Mouse (Mus musculus): ENCODE measurements around the gene Acaca. TPM values are rescaled to one million over a fixed set of nuclear protein-coding genes. Genes with fewer than 3 reads are reported as not detected.
A peak's percentile ranks its signal among the peaks of the same experiment; 100 is the strongest.

Acaca gene
- total RNA-seq, 2 experiments from 2014 or later: 113 to 129 TPM

DNA sequence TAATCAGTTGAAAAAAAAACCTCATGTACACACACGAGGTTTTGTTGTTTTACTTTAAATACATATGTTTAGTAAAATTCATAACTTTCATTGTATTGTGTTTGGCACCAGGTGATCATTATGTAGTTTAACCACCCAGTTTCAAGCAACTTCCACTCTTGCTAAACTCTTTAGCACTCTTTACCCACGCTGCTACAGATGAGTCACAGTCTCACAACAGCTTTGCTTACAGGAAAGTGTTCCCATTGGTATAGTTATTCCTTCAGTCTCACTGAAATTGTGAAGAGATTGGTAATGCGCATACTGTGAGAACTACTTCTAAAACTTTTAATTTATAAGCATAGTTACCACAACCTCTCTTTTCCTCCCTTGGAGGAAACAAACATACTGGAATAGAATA, 65.3 kb downstream of the Acaca start:
- no peak for DNase-seq (ENCODE audit: extremely low spot score in 1 of 2, low spot score in 2 of 2)
- intact Hi-C loops (cut with DNase I): no loop called here

DNA sequence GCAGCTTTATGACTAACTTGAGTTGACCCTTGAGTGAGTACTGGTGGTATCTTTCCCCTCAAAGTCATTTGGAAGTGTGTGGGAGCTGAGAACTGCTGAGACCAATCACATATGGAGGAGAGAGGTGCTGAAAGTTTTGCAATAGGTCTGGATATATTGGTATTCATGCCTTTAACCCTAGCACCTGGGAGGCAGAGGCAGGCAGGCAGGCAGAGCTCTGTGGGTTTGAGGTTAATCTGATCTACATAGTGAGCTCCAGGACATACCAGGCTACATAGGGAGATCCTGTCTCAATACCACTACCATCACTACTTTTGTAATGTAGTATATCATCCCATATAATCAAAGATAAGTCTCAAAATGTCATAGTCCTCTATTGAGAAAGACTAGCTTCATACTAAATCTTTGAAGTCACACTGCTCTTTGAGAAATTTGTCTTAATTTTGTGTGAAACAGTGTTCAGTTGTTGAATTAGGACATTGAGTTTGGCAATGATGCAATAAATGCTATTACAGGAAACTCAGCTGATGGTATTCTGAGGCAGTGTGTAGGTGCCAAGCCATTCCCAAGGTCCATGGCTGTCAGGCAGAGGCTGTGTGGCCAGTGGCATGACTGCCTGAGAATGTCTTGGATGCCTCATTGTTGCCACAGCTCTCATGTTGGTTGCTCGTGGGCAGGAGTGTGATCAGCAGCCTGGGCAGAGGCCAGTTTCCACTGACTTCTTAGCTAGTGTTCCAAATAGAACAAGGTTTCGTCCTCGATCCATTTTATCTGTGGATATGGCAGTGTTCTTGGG, 68.3 kb downstream of the Acaca start:
- intact Hi-C loops (cut with DNase I): no loop called here
- no peak for DNase-seq (ENCODE audit: extremely low spot score in 1 of 2, low spot score in 2 of 2)

GRCm38 (mm10) chr11:84205776-84206175, 76.3 kb downstream of the Acaca start:
- DNase-seq (ENCODE audit: extremely low spot score in 1 of 2, low spot score in 2 of 2): no peak
- intact Hi-C loops (cut with DNase I): no loop called here

DNA sequence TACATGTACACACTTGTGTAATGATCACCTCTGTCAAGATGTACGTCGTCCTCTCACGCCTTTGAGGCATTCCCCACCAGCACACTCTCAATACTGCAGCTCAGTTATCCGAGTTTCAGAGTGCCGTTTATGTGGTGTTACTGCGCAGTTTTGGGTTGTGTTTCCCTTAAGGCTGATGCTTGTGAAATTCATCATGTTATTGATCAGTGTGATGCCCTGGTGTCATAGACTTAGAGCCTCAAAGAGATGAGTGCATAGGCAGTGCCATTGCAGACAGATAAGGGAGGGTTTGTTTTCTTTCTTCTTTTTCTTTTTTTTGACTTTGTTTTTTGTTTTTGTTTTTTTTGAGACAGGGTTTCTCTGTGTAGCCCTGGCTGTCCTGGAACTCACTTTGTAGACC, 81.4 kb downstream of the Acaca start:
- intact Hi-C loops (cut with DNase I): no loop called here
- no peak for DNase-seq (ENCODE audit: extremely low spot score in 1 of 2, low spot score in 2 of 2)

DNA sequence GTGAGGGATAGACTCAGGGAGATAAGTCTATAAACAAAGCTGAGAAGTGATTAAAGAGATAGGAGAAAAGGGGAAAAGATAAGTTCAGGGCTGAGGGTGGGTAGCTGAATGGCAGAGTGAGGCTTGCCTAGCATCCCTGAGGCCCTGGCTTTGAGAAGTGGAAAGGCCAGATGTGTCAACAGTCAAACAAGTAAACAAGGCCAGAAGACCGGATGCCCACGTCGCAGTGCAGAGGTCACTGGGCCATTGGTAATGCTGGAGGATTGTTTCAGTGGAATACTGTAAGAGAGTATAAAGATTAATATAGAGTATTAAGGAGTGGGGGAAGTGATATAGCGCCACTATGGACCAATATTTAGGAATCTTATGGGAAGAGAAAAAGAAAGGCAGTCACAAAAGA, 89.5 kb downstream of the Acaca start:
- no peak for DNase-seq (ENCODE audit: extremely low spot score in 1 of 2, low spot score in 2 of 2)
- intact Hi-C loops (cut with DNase I): no loop called here

GRCm38 (mm10) chr11:84243562-84243961, 114.1 kb downstream of the Acaca start:
- intact Hi-C loops (cut with DNase I): no loop called here
- peak; percentile 9 to 46 for DNase-seq (ENCODE audit: extremely low spot score in 1 of 2, low spot score in 2 of 2)

GRCm38 (mm10) chr11:84247370-84247769, 117.9 kb downstream of the Acaca start:
- intact Hi-C loops (cut with DNase I): no loop called here
- no peak for DNase-seq (ENCODE audit: extremely low spot score in 1 of 2, low spot score in 2 of 2)

DNA sequence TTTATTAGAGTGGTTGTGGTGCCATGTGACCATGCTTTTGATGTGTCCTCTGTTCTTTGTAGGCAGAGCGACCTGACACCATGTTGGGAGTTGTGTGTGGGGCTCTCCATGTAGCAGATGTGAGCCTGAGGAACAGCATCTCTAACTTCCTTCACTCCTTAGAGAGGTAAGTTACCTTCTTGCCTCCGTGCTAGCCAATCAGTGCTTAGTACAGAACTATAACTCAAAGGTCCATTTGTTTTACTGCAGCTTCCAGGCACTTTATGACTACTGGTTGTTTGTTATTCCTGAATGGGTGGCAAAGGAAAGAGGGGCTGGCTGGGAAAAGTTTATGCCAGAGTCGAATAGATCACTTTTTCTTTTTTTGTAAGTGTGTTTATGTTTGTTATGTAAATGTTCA, 121.7 kb downstream of the Acaca start:
- DNase-seq (ENCODE audit: extremely low spot score in 1 of 2, low spot score in 2 of 2): no peak
- intact Hi-C loops (cut with DNase I): no loop called here

- intact Hi-C loops (cut with DNase I): no loop called here
- no peak for DNase-seq (ENCODE audit: extremely low spot score in 1 of 2, low spot score in 2 of 2)
Observed at GRCm38 (mm10) chr11:84252425-84252824, 123.0 kb downstream of the Acaca start.

GRCm38 (mm10) chr11:84255879-84256278, 126.4 kb downstream of the Acaca start:
- no peak for DNase-seq (ENCODE audit: extremely low spot score in 1 of 2, low spot score in 2 of 2)
- intact Hi-C loops (cut with DNase I): no loop called here

DNA sequence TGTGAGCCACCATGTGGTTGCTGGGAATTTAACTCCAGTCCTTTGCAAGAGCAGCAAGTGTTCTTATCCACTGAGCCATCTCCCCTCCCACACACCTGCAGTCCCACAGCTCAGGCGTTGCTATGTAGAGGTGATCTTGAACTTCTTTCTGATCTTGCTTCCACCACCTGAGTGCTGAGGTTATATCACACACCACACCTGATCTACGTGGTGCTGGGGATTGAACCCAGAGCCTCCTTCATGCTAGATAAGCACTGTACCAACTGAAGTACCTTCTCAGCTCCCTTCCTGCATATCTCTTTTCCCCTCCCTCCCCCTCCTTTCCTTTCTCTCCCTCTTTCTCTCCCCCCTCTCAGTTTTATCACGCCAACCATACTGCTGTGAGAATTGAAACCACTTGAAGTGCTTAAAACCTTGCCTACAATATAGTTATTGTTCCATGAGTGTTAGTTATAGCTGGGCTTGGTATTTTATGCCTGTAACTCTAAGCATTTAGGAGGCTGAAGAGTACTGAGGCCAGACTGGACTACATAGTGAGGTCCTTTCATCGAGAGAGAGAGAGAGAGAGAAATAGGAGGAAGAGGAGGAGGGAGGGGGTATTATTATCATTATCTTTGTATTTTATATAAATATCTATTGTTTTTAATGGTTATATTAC, 128.7 kb downstream of the Acaca start:
- intact Hi-C loops (cut with DNase I): no loop called here
- DNase-seq (ENCODE audit: extremely low spot score in 1 of 2, low spot score in 2 of 2): no peak

DNA sequence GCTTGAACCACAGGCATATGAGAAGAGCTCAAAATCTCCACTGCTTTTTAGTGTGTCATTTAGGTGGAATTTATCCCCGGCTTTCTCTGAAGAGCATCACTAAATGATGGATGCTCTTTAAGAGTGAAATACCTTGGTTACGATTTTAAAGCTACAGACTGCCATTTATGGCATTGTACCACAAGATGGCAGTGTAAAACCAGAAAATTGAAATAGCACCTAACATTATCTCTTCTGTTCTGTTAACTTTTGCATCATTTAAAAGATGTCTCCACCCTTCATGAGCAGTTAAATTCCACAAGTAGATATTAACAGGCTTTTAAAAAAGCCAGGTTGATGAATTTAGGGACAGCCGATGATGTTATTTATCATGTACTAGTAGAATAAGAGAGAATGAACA, 135.0 kb downstream of the Acaca start:
- DNase-seq (ENCODE audit: extremely low spot score in 1 of 2, low spot score in 2 of 2): peak in 1 of 2 experiments; percentile 22
- intact Hi-C loops (cut with DNase I): no loop called here

- no peak for DNase-seq (ENCODE audit: extremely low spot score in 1 of 2, low spot score in 2 of 2)
- intact Hi-C loops (cut with DNase I): loop anchor here (5.0 kb wide), 1 partner anchor 529 kb away; no protein-coding TSS in a partner anchor
Observed at GRCm38 (mm10) chr11:84268068-84268467, 138.6 kb downstream of the Acaca start.

- no peak for DNase-seq (ENCODE audit: extremely low spot score in 1 of 2, low spot score in 2 of 2)
- intact Hi-C loops (cut with DNase I): no loop called here
Observed at GRCm38 (mm10) chr11:84270511-84270910, 141.0 kb downstream of the Acaca start.

DNA sequence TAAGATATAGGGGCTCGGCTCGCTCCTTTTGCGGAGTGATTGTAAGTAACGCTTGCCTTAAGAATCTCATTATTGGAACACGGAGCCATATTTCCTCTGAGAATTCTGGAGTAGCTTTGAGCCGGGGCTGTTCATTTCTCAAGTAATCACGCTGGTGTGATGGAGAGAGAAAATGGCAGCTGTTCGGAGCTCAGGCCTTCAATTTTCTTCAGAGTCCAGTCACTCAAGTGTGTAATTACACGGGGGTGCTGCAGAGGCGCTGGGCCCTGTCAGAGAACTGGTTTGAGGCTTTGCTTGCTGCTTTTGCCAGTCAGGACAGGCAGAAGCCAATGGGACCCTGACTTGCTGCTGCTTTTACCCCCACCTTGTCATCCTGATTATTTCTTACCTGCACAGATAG, 142.5 kb downstream of the Acaca start:
- no peak for DNase-seq (ENCODE audit: extremely low spot score in 1 of 2, low spot score in 2 of 2)
- intact Hi-C loops (cut with DNase I): no loop called here

DNA sequence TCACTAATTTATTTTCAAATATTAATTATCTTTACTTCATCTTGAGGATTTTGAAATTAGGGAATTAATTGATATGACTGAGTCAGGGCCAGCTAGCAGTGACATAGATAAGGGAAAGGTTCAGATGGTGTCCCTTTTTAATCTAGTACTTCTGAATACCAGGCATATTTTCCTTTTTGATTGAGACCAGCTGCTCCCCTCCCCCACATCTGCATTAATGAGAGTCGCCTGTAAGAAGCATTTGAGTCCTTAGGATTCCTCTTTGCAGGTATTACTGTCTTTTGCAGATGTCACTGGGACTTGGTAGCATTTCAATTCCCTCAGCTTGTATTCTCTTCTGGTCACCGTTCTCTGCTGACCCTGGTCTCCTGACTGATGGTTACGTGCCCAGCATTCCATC, 143.1 kb downstream of the Acaca start:
- DNase-seq (ENCODE audit: extremely low spot score in 1 of 2, low spot score in 2 of 2): no peak
- intact Hi-C loops (cut with DNase I): no loop called here

DNA sequence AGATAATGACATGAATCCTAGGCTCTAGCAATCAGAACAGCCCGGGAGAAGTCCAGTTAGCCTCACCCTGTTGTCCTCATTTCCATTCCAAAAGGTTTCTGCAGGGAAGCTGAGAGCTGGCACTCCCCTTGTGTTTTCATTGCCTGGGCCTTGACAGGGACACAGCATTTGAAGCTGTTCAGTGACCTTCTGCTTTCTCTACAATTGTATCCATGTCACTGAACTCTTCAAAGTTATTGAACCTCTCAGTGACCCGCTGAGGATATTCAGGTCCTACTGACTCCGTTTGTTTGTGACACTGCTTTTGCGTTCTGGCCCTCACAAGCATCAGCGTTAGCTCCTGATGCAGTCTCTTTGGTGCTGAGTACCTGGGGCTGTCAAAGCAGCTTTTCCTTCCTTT, 147.5 kb downstream of the Acaca start:
- intact Hi-C loops (cut with DNase I): no loop called here

GRCm38 (mm10) chr11:84281280-84281679, 151.8 kb downstream of the Acaca start:
- DNase-seq (ENCODE audit: extremely low spot score in 1 of 2, low spot score in 2 of 2): peak; percentile 13 to 33
- intact Hi-C loops (cut with DNase I): loop anchor here (10.0 kb wide), 1 partner anchor 234 kb away; the partner anchor contains the start of gene Aatf

More for the DNA sequence above, 147.5 kb downstream of the Acaca start:
- no peak for DNase-seq (ENCODE audit: extremely low spot score in 1 of 2, low spot score in 2 of 2)

DNA sequence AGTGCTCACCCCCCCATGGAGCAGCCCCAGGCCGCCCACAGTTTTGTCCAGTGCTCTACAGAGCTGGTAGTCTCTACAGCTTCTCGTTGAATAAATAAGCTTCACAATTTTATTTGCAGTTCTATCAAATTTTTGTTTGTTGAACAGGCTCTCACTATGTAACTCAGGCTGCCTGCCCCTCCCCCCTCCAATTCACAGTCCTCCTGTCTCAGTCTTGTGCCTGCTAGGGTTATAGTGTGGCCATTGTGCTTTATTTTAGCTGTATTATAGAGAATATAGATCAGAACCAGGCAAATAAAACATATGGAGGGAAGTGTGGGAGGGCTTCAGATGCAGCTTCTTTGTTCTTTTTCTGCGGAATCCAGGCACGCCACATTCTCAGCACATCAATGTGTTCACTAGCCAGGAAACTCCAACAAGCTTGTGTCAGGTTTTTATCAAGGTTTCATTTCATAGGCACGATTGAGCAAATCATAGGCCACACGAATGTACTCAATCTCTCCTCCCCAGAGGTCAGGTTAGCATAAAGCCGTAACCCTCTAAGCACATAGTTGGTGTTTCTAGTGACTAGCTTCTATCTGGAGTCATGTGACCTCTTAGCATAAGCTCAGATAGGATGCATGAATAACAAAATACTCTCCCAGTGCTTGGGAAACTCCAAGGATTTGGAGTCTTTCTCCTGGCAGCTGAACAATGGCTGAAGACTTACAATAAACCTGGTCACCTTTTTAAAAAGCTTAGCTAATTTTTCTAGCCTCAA, 153.7 kb downstream of the Acaca start:
- DNase-seq (ENCODE audit: extremely low spot score in 1 of 2, low spot score in 2 of 2): peak in 1 of 2 experiments; percentile 22
- intact Hi-C loops (cut with DNase I): loop anchor here (10.0 kb wide), 1 partner anchor 232 kb away; the partner anchor contains the start of gene Aatf

GRCm38 (mm10) chr11:84290781-84291180, 161.3 kb downstream of the Acaca start:
- intact Hi-C loops (cut with DNase I): no loop called here
- DNase-seq (ENCODE audit: extremely low spot score in 1 of 2, low spot score in 2 of 2): no peak

Measured in left cerebral cortex, postnatal 10 days (tissue).